Mouse (Mus musculus) olfactory bulb, adult 2 months (tissue): ENCODE measurements at regions not wholly inside any gene's neighbourhood (a gene's known extent, or its start where the extent isn't known, plus 50 kb on each side); places are given as distances from the start of the nearest gene placed in this dataset.

Experiments used
- CTCF ChIP-seq: fragments of 200-500 bp; IDR thresholded peaks from 2 replicates; pipeline ENCODE4 v1.5.1; 2012; ENCODE audit warnings: low read depth, mild to moderate bottlenecking, low read length, moderate library complexity; ENCODE audit not compliant: insufficient read depth
- POLR2A ChIP-seq: fragments of 200-500 bp; IDR thresholded peaks from 2 replicates; pipeline ENCODE4 v1.6.1; 2012; ENCODE audit warnings: mild to moderate bottlenecking, low read depth, low read length, moderate library complexity; ENCODE audit not compliant: insufficient read depth

DNA sequence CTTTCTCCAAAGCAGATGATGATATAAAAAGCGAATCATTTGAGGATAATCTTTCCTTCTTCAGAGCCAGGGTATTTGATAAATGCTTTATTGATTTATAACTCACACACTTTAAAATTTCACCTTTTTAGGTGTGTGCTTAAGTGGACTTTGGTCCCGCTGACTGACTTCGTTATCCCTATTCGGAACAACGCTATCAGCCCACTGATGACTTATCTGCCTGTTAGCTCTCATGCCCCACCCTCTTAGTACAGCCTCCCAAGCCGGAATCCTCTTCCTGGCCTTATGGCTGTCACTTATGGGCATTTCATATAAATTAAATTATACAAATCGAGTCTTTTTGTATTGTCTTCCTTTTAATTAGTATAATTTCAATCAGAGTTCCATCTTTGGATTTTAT lies 510.4 kb downstream of the Tshz3 start:
- TF ChIP-seq POLR2A: no peak
- TF ChIP-seq CTCF: no peak
